Mouse (Mus musculus): Measurements from ENCODE around the gene Cox7a2l. TPM values are rescaled to one million over a fixed set of nuclear protein-coding genes. Genes with fewer than 3 reads are reported as not detected.
A peak's percentile ranks its signal among the peaks of the same experiment; 100 is the strongest.

The Cox7a2l gene
- polyA plus RNA-seq, 1 experiment from 2014 or later = 173 TPM

DNA sequence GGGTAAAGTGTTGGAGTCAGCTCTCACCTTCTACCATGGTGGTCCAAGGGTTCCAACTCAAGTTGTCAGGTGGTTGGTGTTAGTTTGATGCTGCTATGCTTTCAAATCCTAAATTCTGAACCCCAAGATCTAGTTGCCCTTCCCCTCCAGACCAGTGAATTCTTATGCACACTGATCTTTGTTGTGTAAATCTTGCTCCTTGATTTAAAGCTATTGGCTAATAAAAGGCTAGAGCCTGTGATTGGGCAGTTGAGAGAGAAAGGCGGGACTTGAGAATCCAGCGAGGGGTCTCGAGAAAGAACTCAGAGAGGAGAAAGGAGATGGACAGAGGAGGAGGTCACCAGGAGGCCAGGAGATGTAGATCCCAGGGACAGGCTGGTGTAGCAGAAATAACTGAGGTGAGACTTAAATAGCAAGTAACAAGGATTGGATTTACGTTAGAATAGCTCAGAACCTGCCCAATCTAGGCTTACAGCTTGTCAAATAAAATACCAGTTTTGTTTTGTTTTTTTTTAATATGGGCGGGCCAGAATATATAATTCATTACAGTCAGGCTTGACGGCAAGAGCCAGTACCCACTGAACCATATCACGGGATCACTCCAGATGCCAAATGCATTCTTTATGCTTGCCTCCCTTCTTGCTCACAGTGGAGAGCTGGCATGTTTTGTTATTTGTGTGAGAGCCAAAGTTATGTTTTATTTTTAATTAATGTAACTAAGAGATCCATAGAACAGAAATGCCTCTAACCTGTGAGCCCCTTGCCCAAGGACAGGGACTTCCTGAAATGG, 5.7 kb upstream of the Cox7a2l start:
- no peak overlapping the region for H3K27ac ChIP-seq
- H3K9me3 ChIP-seq = no peaks in the 10 kb centered on the region
- no peaks in the 10 kb centered on the region for H3K27me3 ChIP-seq (ENCODE audit: insufficient read depth, poor library complexity, severe bottlenecking)
- DNase-seq (ENCODE audit: low spot score) = no peak
- H3K4me1 ChIP-seq = peaks cover 26% of the 10 kb centered on the region
- no peaks in the 10 kb centered on the region for H3K36me3 ChIP-seq
- 70% methylated on average over 7 of the region's 7 CpGs for WGBS
- H3K4me3 ChIP-seq = no peak overlapping the region

DNA sequence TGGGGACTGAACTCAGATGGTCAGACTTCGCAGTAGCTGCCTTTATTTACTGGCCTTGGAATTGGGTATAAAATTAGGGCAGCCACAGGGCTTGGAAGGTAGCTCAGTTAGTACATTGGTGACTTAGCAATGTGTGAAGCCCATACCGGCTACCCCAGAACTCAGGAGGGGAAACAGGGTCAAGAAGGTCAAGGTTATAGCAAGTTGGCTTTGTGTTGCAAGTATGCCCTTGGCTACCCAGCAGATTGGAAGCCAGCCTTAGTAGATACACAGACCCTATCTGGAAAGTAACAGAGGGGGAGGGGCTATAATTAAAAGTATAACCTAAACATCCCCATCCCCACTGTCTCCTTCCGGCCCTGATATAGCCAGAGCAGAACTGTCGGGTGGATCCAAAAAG, 4.8 kb upstream of the Cox7a2l start:
- peaks cover 17% of the 10 kb centered on the region for H3K4me1 ChIP-seq
- no peak overlapping the region for H3K4me3 ChIP-seq
- no peaks in the 10 kb centered on the region for H3K27me3 ChIP-seq (ENCODE audit: insufficient read depth, poor library complexity, severe bottlenecking)
- no peaks in the 10 kb centered on the region for H3K9me3 ChIP-seq
- no peaks in the 10 kb centered on the region for H3K36me3 ChIP-seq
- no peak for DNase-seq (ENCODE audit: low spot score)
- WGBS = 84% methylated on average over 4 of the region's 4 CpGs
- no peak overlapping the region for H3K27ac ChIP-seq

DNA sequence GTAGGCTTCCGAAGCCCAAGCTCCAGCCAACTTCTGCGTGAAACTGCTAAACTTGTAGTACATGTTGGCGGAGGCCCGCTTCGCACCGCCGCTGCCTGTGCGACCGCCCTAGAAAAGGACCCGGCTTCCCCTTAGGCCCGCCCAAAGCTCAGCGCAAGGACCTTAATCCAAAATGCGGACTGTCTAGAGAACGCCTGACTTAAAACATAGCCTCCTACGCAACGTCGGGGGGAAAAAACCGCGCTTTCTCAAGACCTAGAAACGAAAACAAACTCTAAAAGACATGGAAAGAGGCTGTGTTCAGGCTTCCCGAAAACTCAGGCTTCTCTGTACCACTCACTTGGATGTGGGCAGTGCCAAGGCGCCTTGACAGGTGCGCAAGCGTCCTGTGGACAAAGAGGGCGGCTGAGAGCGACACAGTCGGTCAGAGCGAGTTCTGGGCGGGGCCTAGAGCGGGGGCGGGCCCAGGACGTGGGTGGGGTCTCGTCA, 2.9 kb downstream of the Cox7a2l start:
- H3K9me3 ChIP-seq = no peaks in the 10 kb centered on the region
- H3K4me3 ChIP-seq = peak overlapping the region; percentile 99

GRCm38 (mm10) chr17:83513655-83514212, 3.4 kb downstream of the Cox7a2l start:
- Histone ChIP-seq H3K27me3 (ENCODE audit: insufficient read depth, poor library complexity, severe bottlenecking) (no peaks in the 10 kb centered on the region), H3K9me3 (no peaks in the 10 kb centered on the region), H3K27ac (peak overlapping the region; percentile 95), H3K36me3 (no peaks in the 10 kb centered on the region), H3K4me3 (peak overlapping the region; percentile 99), H3K4me1 (peaks cover 13% of the 10 kb centered on the region)
- no peak for DNase-seq (ENCODE audit: low spot score)
- WGBS = 2% methylated on average over 24 of the region's 24 CpGs

More for the DNA sequence above, 2.9 kb downstream of the Cox7a2l start:
- Histone ChIP-seq H3K27ac (peak overlapping the region; percentile 95), H3K27me3 (ENCODE audit: insufficient read depth, poor library complexity, severe bottlenecking) (no peaks in the 10 kb centered on the region), H3K36me3 (no peaks in the 10 kb centered on the region), H3K4me1 (peaks cover 13% of the 10 kb centered on the region)
- DNase-seq (ENCODE audit: low spot score) = peak; percentile 97
- WGBS = under 1% methylated on average over 33 of the region's 33 CpGs

GRCm38 (mm10) chr17:83512130-83512529, 5.0 kb downstream of the Cox7a2l start:
- Histone ChIP-seq H3K4me1 (peaks cover 25% of the 10 kb centered on the region), H3K9me3 (no peaks in the 10 kb centered on the region), H3K36me3 (no peaks in the 10 kb centered on the region), H3K4me3 (no peak overlapping the region), H3K27me3 (ENCODE audit: insufficient read depth, poor library complexity, severe bottlenecking) (no peaks in the 10 kb centered on the region), H3K27ac (no peak overlapping the region)
- DNase-seq (ENCODE audit: low spot score) = no peak
- WGBS = 92% methylated on average over 3 of the region's 3 CpGs

- WGBS = 85% methylated on average over 2 of the region's 2 CpGs
- DNase-seq (ENCODE audit: low spot score) = no peak
- Histone ChIP-seq H3K9me3 (no peaks in the 10 kb centered on the region), H3K36me3 (peaks cover 48% of the 10 kb centered on the region), H3K27ac (no peak overlapping the region), H3K27me3 (ENCODE audit: insufficient read depth, poor library complexity, severe bottlenecking) (no peaks in the 10 kb centered on the region), H3K4me1 (peaks cover 25% of the 10 kb centered on the region), H3K4me3 (no peak overlapping the region)
Observed at GRCm38 (mm10) chr17:83503693-83504092, 13.4 kb downstream of the Cox7a2l start.

- WGBS = 74% methylated on average over 4 of the region's 4 CpGs
- no peak for DNase-seq (ENCODE audit: low spot score)
- H3K4me3 ChIP-seq = no peak overlapping the region
- H3K36me3 ChIP-seq = peaks cover 75% of the 10 kb centered on the region
- peaks cover 13% of the 10 kb centered on the region; the same call in 1 of the 2 replicates for H3K9me3 ChIP-seq
- H3K4me1 ChIP-seq = peaks cover 6% of the 10 kb centered on the region
- H3K27me3 ChIP-seq (ENCODE audit: insufficient read depth, poor library complexity, severe bottlenecking) = no peaks in the 10 kb centered on the region
- H3K27ac ChIP-seq = no peak overlapping the region
Observed at GRCm38 (mm10) chr17:83499692-83500091, 17.4 kb downstream of the Cox7a2l start.

GRCm38 (mm10) chr17:83498889-83499288, 18.2 kb downstream of the Cox7a2l start:
- no peak for DNase-seq (ENCODE audit: low spot score)
- Histone ChIP-seq H3K27ac (no peak overlapping the region), H3K27me3 (ENCODE audit: insufficient read depth, poor library complexity, severe bottlenecking) (no peaks in the 10 kb centered on the region), H3K9me3 (peaks cover 13% of the 10 kb centered on the region; the same call in 1 of the 2 replicates), H3K36me3 (peaks cover 75% of the 10 kb centered on the region), H3K4me1 (no peaks in the 10 kb centered on the region), H3K4me3 (no peak overlapping the region)
- 93% methylated on average over 5 of the region's 5 CpGs for WGBS

DNA sequence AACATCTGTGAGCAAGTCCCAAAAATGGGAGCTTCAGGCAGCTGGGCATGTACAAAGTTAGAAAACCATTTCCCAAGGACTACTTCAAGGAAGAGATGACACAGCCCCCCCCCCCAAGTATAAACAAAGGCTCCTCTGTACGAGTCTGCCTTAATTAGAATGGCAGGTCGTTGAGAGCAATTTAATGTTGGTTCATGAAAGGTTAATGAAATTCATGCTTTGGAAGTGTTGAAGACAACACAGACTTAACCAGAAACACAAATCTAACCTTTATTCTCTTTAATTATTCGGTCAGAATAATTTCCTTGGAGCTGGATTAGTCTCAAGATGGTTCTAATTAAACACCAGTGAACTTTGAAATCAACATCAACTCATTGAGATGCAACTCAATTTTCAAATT, 29.4 kb downstream of the Cox7a2l start:
- H3K4me3 ChIP-seq = no peak overlapping the region
- H3K27me3 ChIP-seq (ENCODE audit: insufficient read depth, poor library complexity, severe bottlenecking) = no peaks in the 10 kb centered on the region
- H3K9me3 ChIP-seq = peaks cover 11% of the 10 kb centered on the region
- H3K4me1 ChIP-seq = no peaks in the 10 kb centered on the region
- peaks cover 18% of the 10 kb centered on the region; the same call in 1 of the 2 replicates for H3K36me3 ChIP-seq
- H3K27ac ChIP-seq = no peak overlapping the region
- WGBS = 76% methylated on average over 3 of the region's 3 CpGs
- DNase-seq (ENCODE audit: low spot score) = no peak

DNA sequence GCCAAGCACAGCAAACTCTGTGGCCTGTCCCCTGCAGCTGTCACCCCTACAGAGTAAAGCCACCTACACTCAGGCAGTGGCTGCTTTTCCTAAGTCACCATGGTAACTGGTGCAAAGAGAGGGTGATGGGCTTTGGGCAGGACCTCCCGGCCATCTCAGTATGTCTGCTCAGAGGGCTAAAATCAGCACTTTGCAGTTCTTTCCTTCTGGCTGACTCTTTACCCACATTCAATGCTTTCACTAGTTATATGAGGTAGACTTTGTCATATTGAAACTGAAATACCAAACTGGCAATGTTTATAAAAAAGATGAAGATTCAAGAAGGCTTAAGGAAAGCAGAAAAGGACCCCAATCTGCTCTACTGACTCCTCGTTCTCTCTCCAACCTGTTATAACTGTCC, 33.3 kb downstream of the Cox7a2l start:
- Histone ChIP-seq H3K36me3 (peaks cover 33% of the 10 kb centered on the region), H3K4me1 (no peaks in the 10 kb centered on the region), H3K4me3 (no peak overlapping the region), H3K27ac (no peak overlapping the region), H3K9me3 (no peaks in the 10 kb centered on the region), H3K27me3 (ENCODE audit: insufficient read depth, poor library complexity, severe bottlenecking) (no peaks in the 10 kb centered on the region)
- 78% methylated on average over 2 of the region's 2 CpGs for WGBS
- no peak for DNase-seq (ENCODE audit: low spot score)

- no peak for DNase-seq (ENCODE audit: low spot score)
- H3K27ac ChIP-seq = no peak overlapping the region
- no peak overlapping the region for H3K4me3 ChIP-seq
- no peaks in the 10 kb centered on the region for H3K27me3 ChIP-seq (ENCODE audit: insufficient read depth, poor library complexity, severe bottlenecking)
- WGBS = 91% methylated on average over 7 of the region's 7 CpGs
- H3K36me3 ChIP-seq = peaks cover 41% of the 10 kb centered on the region
- no peaks in the 10 kb centered on the region for H3K9me3 ChIP-seq
- no peaks in the 10 kb centered on the region for H3K4me1 ChIP-seq
Observed at GRCm38 (mm10) chr17:83482817-83483536, 34.2 kb downstream of the Cox7a2l start.

DNA sequence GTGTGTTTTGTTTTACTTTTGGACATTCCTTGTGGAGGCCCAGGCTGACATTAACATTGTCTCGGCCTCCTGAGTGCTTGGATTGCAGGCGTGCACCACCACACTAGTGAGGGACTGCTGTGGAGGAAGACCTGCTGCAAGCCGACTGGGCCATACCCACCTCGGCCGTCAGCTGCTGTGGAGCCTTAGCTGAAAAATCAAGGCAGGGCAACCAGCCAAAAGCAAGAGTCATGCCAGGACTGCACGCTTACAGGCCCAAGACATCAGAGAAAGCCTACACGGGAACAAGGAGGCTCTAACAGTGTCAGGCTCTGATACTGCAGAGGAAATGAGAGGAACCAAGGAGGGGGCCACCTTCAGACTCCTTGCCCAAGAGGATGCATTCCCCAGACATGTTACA, 35.6 kb downstream of the Cox7a2l start:
- Histone ChIP-seq H3K9me3 (no peaks in the 10 kb centered on the region), H3K27me3 (ENCODE audit: insufficient read depth, poor library complexity, severe bottlenecking) (no peaks in the 10 kb centered on the region), H3K4me1 (no peaks in the 10 kb centered on the region), H3K4me3 (no peak overlapping the region), H3K36me3 (peaks cover 55% of the 10 kb centered on the region), H3K27ac (no peak overlapping the region)
- DNase-seq (ENCODE audit: low spot score) = no peak
- 86% methylated on average over 7 of the region's 7 CpGs for WGBS

DNA sequence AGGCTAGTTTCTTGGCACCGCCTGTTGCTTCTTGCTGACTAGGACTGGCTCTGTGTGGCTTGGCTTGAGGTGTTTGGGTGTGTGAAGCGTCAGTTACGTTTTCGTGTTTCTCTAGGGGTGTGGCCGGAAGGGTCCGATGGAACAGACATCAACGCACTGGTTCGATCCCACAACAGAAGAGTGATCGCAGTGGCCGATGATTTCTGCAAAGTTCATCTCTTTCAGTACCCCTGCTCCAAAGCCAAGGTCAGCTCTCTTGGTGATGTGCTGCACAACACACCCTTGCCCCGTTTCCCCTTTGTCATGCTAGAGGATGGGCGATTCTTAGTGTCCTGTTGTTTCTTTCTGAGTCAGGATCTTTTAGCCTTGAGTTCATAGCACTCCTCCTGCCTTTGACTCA, 40.0 kb downstream of the Cox7a2l start:
- 94% methylated on average over 12 of the region's 12 CpGs for WGBS

More for the DNA sequence above, 40.0 kb downstream of the Cox7a2l start:
- Histone ChIP-seq H3K27ac (no peak overlapping the region), H3K36me3 (peaks cover 92% of the 10 kb centered on the region), H3K4me1 (no peaks in the 10 kb centered on the region), H3K9me3 (no peaks in the 10 kb centered on the region), H3K27me3 (ENCODE audit: insufficient read depth, poor library complexity, severe bottlenecking) (no peaks in the 10 kb centered on the region), H3K4me3 (no peak overlapping the region)
- DNase-seq (ENCODE audit: low spot score) = no peak
